Mouse (Mus musculus) liver (tissue): ENCODE data around the gene Ier2.

Source experiments
- DNase-seq: peaks from one replicate; pipeline ENCODE4 v3.0.0-alpha.2; 2020; ENCODE audit warnings: mixed read lengths

The Ier2 gene

GRCm38 (mm10) chr8:84662581-84663065, at the start of gene Ier2:
TSS of gene Ier2 (minus strand) at chr8:84662852.
- peak; percentile 94 for DNase-seq

- DNase-seq, result no peak
Observed at GRCm38 (mm10) chr8:84711933-84712758, 49.5 kb upstream of the Ier2 start.

GRCm38 (mm10) chr8:84711312-84711711, 48.7 kb upstream of the Ier2 start:
- no peak for DNase-seq

- DNase-seq, result no peak
Observed at GRCm38 (mm10) chr8:84709931-84710330, 47.3 kb upstream of the Ier2 start.

GRCm38 (mm10) chr8:84708774-84709475, 46.3 kb upstream of the Ier2 start:
- peak; percentile 91 for DNase-seq

- no peak for DNase-seq
Observed at GRCm38 (mm10) chr8:84708071-84708541, 45.5 kb upstream of the Ier2 start.

- DNase-seq, result peak; percentile 86
Observed at GRCm38 (mm10) chr8:84707267-84707883, 44.7 kb upstream of the Ier2 start.

GRCm38 (mm10) chr8:84706610-84707266, 44.1 kb upstream of the Ier2 start:
- DNase-seq, result peak; percentile 62

- no peak for DNase-seq
Observed at GRCm38 (mm10) chr8:84705960-84706359, 43.3 kb upstream of the Ier2 start.

- peak; percentile 83 for DNase-seq
Observed at GRCm38 (mm10) chr8:84704867-84705831, 42.5 kb upstream of the Ier2 start.

- peak; percentile 93 for DNase-seq
Observed at GRCm38 (mm10) chr8:84704356-84704755, 41.7 kb upstream of the Ier2 start.

GRCm38 (mm10) chr8:84703466-84704249, 41.0 kb upstream of the Ier2 start:
- DNase-seq, result peak; percentile 72

GRCm38 (mm10) chr8:84702963-84703465, 40.4 kb upstream of the Ier2 start:
- DNase-seq, result peak; percentile 46

GRCm38 (mm10) chr8:84702561-84702960, 39.9 kb upstream of the Ier2 start:
- DNase-seq, result peak; percentile 70

- DNase-seq, result peak; percentile 99
Observed at GRCm38 (mm10) chr8:84700941-84701911, 38.6 kb upstream of the Ier2 start, which contains the start of gene Lyl1. TSS of gene Lyl1 (plus strand) at chr8:84701457.

GRCm38 (mm10) chr8:84700526-84700925, 37.9 kb upstream of the Ier2 start:
- no peak for DNase-seq

- DNase-seq, result peak; percentile 83
Observed at GRCm38 (mm10) chr8:84699861-84700322, 37.2 kb upstream of the Ier2 start.

- DNase-seq, result no peak
Observed at GRCm38 (mm10) chr8:84698929-84699401, 36.3 kb upstream of the Ier2 start.

- DNase-seq, result no peak
Observed at GRCm38 (mm10) chr8:84698288-84698687, 35.6 kb upstream of the Ier2 start.
